Mouse (Mus musculus): ENCODE measurements at regions not wholly inside any gene's neighbourhood (a gene's known extent, or its start where the extent isn't known, plus 50 kb on each side); places are given as distances from the start of the nearest gene placed in this dataset.

DNA sequence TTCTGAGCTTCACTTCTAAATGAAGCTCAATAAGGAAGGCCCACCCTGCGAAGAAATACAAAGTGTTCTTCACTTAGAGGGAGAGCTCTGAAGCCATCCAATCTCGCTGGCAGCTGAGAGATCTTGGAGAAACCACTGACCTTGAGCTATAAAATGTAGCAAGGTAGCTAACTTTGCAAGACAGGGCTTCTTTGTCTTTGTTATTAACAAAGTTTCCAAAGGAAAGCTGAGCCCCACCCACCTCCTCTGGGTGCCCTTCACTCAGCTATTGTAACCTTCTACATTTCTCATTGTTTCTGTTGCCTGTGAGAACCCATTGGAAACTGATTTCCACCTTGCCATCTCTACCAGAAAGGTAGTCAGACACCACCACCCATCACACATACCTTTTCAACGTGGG is 57.2 kb upstream of the Usp9x start:
- TF ChIP-seq POLR2A (IDR thresholded peaks at IDR 0.05; ENCODE audit: low read depth, low read length) (no peak), CTCF (conservative IDR thresholded peaks at IDR 0.05; ENCODE audit: insufficient read depth, insufficient read length, low read depth, low read length) (no peak)

All from kidney, adult 2 months (tissue).